Mouse (Mus musculus): ENCODE measurements around the gene Ttll1. TPM values are rescaled to one million over a fixed set of nuclear protein-coding genes. Genes with fewer than 3 reads are reported as not detected.

The Ttll1 gene
- polyA plus RNA-seq, 1 experiment from 2014 or later: 64.1 TPM

GRCm38 (mm10) chr15:83531961-83532469 is 21.3 kb upstream of the Ttll1 start:
- Histone ChIP-seq H3K4me3 (no peak overlapping the region), H3K9me3 (replicated peaks) (no peaks in the 10 kb centered on the region), H3K27ac (no peak overlapping the region), H3K4me1 (peaks cover 4% of the 10 kb centered on the region), H3K4me2 (replicated peaks) (no peak overlapping the region), H3K9ac (no peak overlapping the region), H3K36me3 (no peaks in the 10 kb centered on the region), H3K27me3 (peaks cover 24% of the 10 kb centered on the region)
- ATAC-seq (ENCODE audit: low FRiP score): no peak
- 82% methylated on average over 5 of the region's 5 CpGs for WGBS

- WGBS: 83% methylated on average over 6 of the region's 6 CpGs
- Histone ChIP-seq H3K9ac (no peak overlapping the region), H3K4me1 (peaks cover 15% of the 10 kb centered on the region), H3K36me3 (no peaks in the 10 kb centered on the region), H3K27ac (no peak overlapping the region), H3K4me3 (no peak overlapping the region), H3K9me3 (replicated peaks) (no peaks in the 10 kb centered on the region), H3K27me3 (peaks cover 34% of the 10 kb centered on the region), H3K4me2 (replicated peaks) (no peak overlapping the region)
- ATAC-seq (ENCODE audit: low FRiP score): no peak
Measured at GRCm38 (mm10) chr15:83530688-83531087, 20.0 kb upstream of the Ttll1 start.

GRCm38 (mm10) chr15:83530233-83530632 is 19.5 kb upstream of the Ttll1 start:
- Histone ChIP-seq H3K27me3 (peaks cover 38% of the 10 kb centered on the region), H3K36me3 (no peaks in the 10 kb centered on the region), H3K27ac (no peak overlapping the region), H3K9ac (no peak overlapping the region), H3K9me3 (replicated peaks) (no peaks in the 10 kb centered on the region), H3K4me3 (no peak overlapping the region), H3K4me1 (peaks cover 18% of the 10 kb centered on the region), H3K4me2 (replicated peaks) (no peak overlapping the region)
- 89% methylated on average over 9 of the region's 9 CpGs for WGBS
- no peak for ATAC-seq (ENCODE audit: low FRiP score)

GRCm38 (mm10) chr15:83529765-83530164 is 19.1 kb upstream of the Ttll1 start:
- Histone ChIP-seq H3K4me2 (replicated peaks) (no peak overlapping the region), H3K9me3 (replicated peaks) (no peaks in the 10 kb centered on the region), H3K9ac (no peak overlapping the region), H3K4me3 (no peak overlapping the region), H3K27me3 (peaks cover 41% of the 10 kb centered on the region), H3K4me1 (peaks cover 18% of the 10 kb centered on the region), H3K36me3 (no peaks in the 10 kb centered on the region), H3K27ac (no peak overlapping the region)
- no peak for ATAC-seq (ENCODE audit: low FRiP score)
- WGBS: 81% methylated on average over 5 of the region's 5 CpGs

- H3K4me1 ChIP-seq: peaks cover 18% of the 10 kb centered on the region
- no peak for ATAC-seq (ENCODE audit: low FRiP score)
- H3K27me3 ChIP-seq: peaks cover 43% of the 10 kb centered on the region
- no peak overlapping the region for H3K4me2 ChIP-seq (replicated peaks)
- H3K4me3 ChIP-seq: no peak overlapping the region
- WGBS: 70% methylated on average over 4 of the region's 4 CpGs
- no peaks in the 10 kb centered on the region for H3K36me3 ChIP-seq
- no peaks in the 10 kb centered on the region for H3K9me3 ChIP-seq (replicated peaks)
- no peak overlapping the region for H3K9ac ChIP-seq
- no peak overlapping the region for H3K27ac ChIP-seq
Measured at GRCm38 (mm10) chr15:83528892-83529291, 18.2 kb upstream of the Ttll1 start.

GRCm38 (mm10) chr15:83527747-83528146 is 17.1 kb upstream of the Ttll1 start:
- H3K4me3 ChIP-seq: no peak overlapping the region
- peaks cover 43% of the 10 kb centered on the region for H3K27me3 ChIP-seq
- peaks cover 26% of the 10 kb centered on the region for H3K4me1 ChIP-seq
- no peaks in the 10 kb centered on the region for H3K9me3 ChIP-seq (replicated peaks)
- H3K9ac ChIP-seq: no peak overlapping the region
- WGBS: 76% methylated on average over 2 of the region's 2 CpGs
- no peaks in the 10 kb centered on the region for H3K36me3 ChIP-seq
- H3K27ac ChIP-seq: no peak overlapping the region
- no peak for ATAC-seq (ENCODE audit: low FRiP score)
- H3K4me2 ChIP-seq (replicated peaks): 0 out of 2 replicates have a peak overlapping the region, but pooled peaks have one; percentile 94

- ATAC-seq (ENCODE audit: low FRiP score): 0 out of 2 replicates have a peak, but pooled peaks have one; percentile 16
- H3K36me3 ChIP-seq: no peaks in the 10 kb centered on the region
- H3K27ac ChIP-seq: no peak overlapping the region
- WGBS: under 1% methylated on average over 26 of the region's 26 CpGs
- peak overlapping the region; percentile 62 for H3K9ac ChIP-seq
- peak overlapping the region; percentile 94 for H3K4me2 ChIP-seq (replicated peaks)
- peaks cover 43% of the 10 kb centered on the region for H3K27me3 ChIP-seq
- H3K4me3 ChIP-seq: peak overlapping the region; percentile 48
- peaks cover 26% of the 10 kb centered on the region for H3K4me1 ChIP-seq
- no peaks in the 10 kb centered on the region for H3K9me3 ChIP-seq (replicated peaks)
Measured at GRCm38 (mm10) chr15:83527092-83527437, 16.4 kb upstream of the Ttll1 start.

GRCm38 (mm10) chr15:83526424-83527091 is 15.9 kb upstream of the Ttll1 start, which contains the start of gene Bik:
Gene Bik, plus strand, starts transcription at chr15:83526862.
- H3K4me3 ChIP-seq: peak within 1 kb of the TSS; percentile 48
- H3K9me3 ChIP-seq (replicated peaks): no peaks in the 10 kb centered on the region
- WGBS: under 1% methylated on average over 45 of the region's 45 CpGs
- H3K27me3 ChIP-seq: peaks cover 43% of the 10 kb centered on the region
- no peak within 1 kb of the TSS for H3K27ac ChIP-seq
- 0 out of 2 replicates have a peak, but pooled peaks have one; percentile 58 for ATAC-seq (ENCODE audit: low FRiP score)
- H3K9ac ChIP-seq: peak within 1 kb of the TSS; percentile 62
- H3K36me3 ChIP-seq: no peaks in the 10 kb centered on the region
- peaks cover 26% of the 10 kb centered on the region for H3K4me1 ChIP-seq
- peak within 1 kb of the TSS; percentile 94 for H3K4me2 ChIP-seq (replicated peaks)

GRCm38 (mm10) chr15:83524333-83524729 is 13.6 kb upstream of the Ttll1 start:
- no peak overlapping the region for H3K4me2 ChIP-seq (replicated peaks)
- no peaks in the 10 kb centered on the region for H3K9me3 ChIP-seq (replicated peaks)
- peaks cover 26% of the 10 kb centered on the region for H3K4me1 ChIP-seq
- no peak for ATAC-seq (ENCODE audit: low FRiP score)
- H3K9ac ChIP-seq: no peak overlapping the region
- WGBS: 72% methylated on average over 3 of the region's 3 CpGs
- H3K27me3 ChIP-seq: peaks cover 40% of the 10 kb centered on the region
- no peak overlapping the region for H3K27ac ChIP-seq
- H3K36me3 ChIP-seq: no peaks in the 10 kb centered on the region
- H3K4me3 ChIP-seq: no peak overlapping the region

GRCm38 (mm10) chr15:83523638-83524332 is 13.1 kb upstream of the Ttll1 start:
- H3K9me3 ChIP-seq (replicated peaks): no peaks in the 10 kb centered on the region
- H3K9ac ChIP-seq: no peak overlapping the region
- no peak overlapping the region for H3K4me2 ChIP-seq (replicated peaks)
- H3K27me3 ChIP-seq: peaks cover 40% of the 10 kb centered on the region
- H3K27ac ChIP-seq: no peak overlapping the region
- 50% methylated on average over 14 of the region's 14 CpGs for WGBS
- H3K4me3 ChIP-seq: no peak overlapping the region
- H3K36me3 ChIP-seq: no peaks in the 10 kb centered on the region
- peaks cover 26% of the 10 kb centered on the region for H3K4me1 ChIP-seq
- no peak for ATAC-seq (ENCODE audit: low FRiP score)

- H3K4me1 ChIP-seq: peaks cover 26% of the 10 kb centered on the region
- H3K27ac ChIP-seq: no peak overlapping the region
- no peak overlapping the region for H3K4me3 ChIP-seq
- no peak overlapping the region for H3K4me2 ChIP-seq (replicated peaks)
- H3K9me3 ChIP-seq (replicated peaks): no peaks in the 10 kb centered on the region
- 21% methylated on average over 7 of the region's 7 CpGs for WGBS
- H3K9ac ChIP-seq: no peak overlapping the region
- no peaks in the 10 kb centered on the region for H3K36me3 ChIP-seq
- H3K27me3 ChIP-seq: peaks cover 35% of the 10 kb centered on the region
- no peak for ATAC-seq (ENCODE audit: low FRiP score)
Measured at GRCm38 (mm10) chr15:83523196-83523595, 12.5 kb upstream of the Ttll1 start.

- no peaks in the 10 kb centered on the region for H3K36me3 ChIP-seq
- no peak overlapping the region for H3K4me3 ChIP-seq
- H3K9ac ChIP-seq: no peak overlapping the region
- H3K27me3 ChIP-seq: peaks cover 15% of the 10 kb centered on the region
- no peaks in the 10 kb centered on the region for H3K9me3 ChIP-seq (replicated peaks)
- ATAC-seq (ENCODE audit: low FRiP score): no peak
- no peak overlapping the region for H3K27ac ChIP-seq
- WGBS: 83% methylated on average over 6 of the region's 6 CpGs
- H3K4me1 ChIP-seq: peaks cover 13% of the 10 kb centered on the region
- no peak overlapping the region for H3K4me2 ChIP-seq (replicated peaks)
Measured at GRCm38 (mm10) chr15:83520861-83521382, 10.2 kb upstream of the Ttll1 start.
